Mouse (Mus musculus) ES-E14 (cell line): ENCODE results near the gene Mtnr1b.

ENCODE experiments used
- CHD2 ChIP-seq: IDR thresholded peaks from 2 replicates; pipeline ENCODE4 v1.6.1; 2014; ENCODE audit warnings: mild to moderate bottlenecking, low read depth, low read length, inconsistent platforms
- HCFC1 ChIP-seq: IDR thresholded peaks from 2 replicates; pipeline ENCODE4 v1.6.1; 2012; ENCODE audit warnings: low read length, inconsistent platforms, borderline replicate concordance; ENCODE audit not compliant: insufficient read depth
- MAFK ChIP-seq: IDR thresholded peaks from 2 replicates; pipeline ENCODE4 v1.6.1; 2014; ENCODE audit warnings: mild to moderate bottlenecking, low read depth, low read length, inconsistent platforms; ENCODE audit not compliant: insufficient read depth
- ZC3H11A ChIP-seq: IDR thresholded peaks from 2 replicates; pipeline ENCODE4 v1.6.1; 2012; ENCODE audit warnings: low read depth, mild to moderate bottlenecking, inconsistent platforms, low read length, borderline replicate concordance

DNA sequence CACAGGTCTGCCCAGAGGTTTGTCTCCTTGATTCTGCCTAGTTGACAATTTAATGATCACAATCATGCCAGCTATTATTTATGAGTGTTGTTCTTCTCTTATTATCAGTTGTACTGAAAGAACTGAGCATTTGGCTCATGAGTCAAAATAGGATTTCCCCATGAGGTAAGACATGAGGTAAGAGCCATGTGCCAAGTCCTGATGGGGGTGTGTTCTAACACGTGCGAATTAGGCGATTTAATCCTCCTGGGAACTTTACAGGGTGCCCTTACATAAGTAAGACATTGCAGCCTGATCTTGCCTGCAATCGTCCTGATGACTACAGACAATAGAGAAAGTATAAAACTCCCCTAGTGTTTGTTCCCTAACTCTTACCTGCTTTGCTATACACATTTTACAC is 4.9 kb downstream of the Mtnr1b start:
- TF ChIP-seq HCFC1 (no peak), MAFK (no peak), CHD2 (no peak), ZC3H11A (no peak)
